Mouse (Mus musculus) limb, embryonic 11.5 days (tissue): Measurements from ENCODE around the gene Tmem128. TPM values are rescaled to one million over a fixed set of nuclear protein-coding genes. Genes with fewer than 3 reads are reported as not detected.

Experiments used
- ATAC-seq: fragments of 200-750 bp; cut with Nextera tagmentation; 2 replicates; pipeline ENCODE4 v1.8.0; 2017; ENCODE audit warnings: low read depth; ENCODE audit not compliant: insufficient number of reproducible peaks, low FRiP score, low TSS enrichment
- DNase-seq: peaks from one replicate; pipeline ENCODE4 v3.0.0-alpha.2; 2015; ENCODE audit warnings: low spot score
- H3K27ac ChIP-seq: fragments of 300-500 bp; sonication (generic); replicated peaks from 2 replicates; pipeline ENCODE4 v1.5.1; 2014; ENCODE audit warnings: low read depth, mild to moderate bottlenecking, low read length
- H3K27me3 ChIP-seq: fragments of 300-500 bp; sonication (generic); 2 replicates; pipeline ENCODE4 v1.6.1; 2014; ENCODE audit warnings: mild to moderate bottlenecking, low read length, mixed read lengths; ENCODE audit not compliant: control insufficient read depth, insufficient read depth
- H3K36me3 ChIP-seq: fragments of 300-500 bp; sonication (generic); 2 replicates; pipeline ENCODE4 v1.6.1; 2014; ENCODE audit warnings: mild to moderate bottlenecking, low read length, moderate library complexity, mixed read lengths; ENCODE audit not compliant: control insufficient read depth, insufficient read depth
- H3K4me1 ChIP-seq: fragments of 300-500 bp; sonication (generic); 2 replicates; pipeline ENCODE4 v1.6.1; 2014; ENCODE audit warnings: low read length, mixed read lengths; ENCODE audit not compliant: control insufficient read depth, insufficient read depth
- H3K4me2 ChIP-seq: fragments of 300-500 bp; sonication (generic); 2 replicates; pipeline ENCODE4 v1.6.1; 2014; ENCODE audit warnings: low read depth, mild to moderate bottlenecking, moderate library complexity; ENCODE audit not compliant: severe bottlenecking
- H3K4me3 ChIP-seq: fragments of 300-500 bp; sonication (generic); 2 replicates; pipeline ENCODE4 v1.5.1; 2014; ENCODE audit warnings: low read depth, low read length
- H3K9ac ChIP-seq: fragments of 300-500 bp; sonication (generic); 2 replicates; pipeline ENCODE4 v1.6.1; 2014; ENCODE audit warnings: mild to moderate bottlenecking, low read length
- H3K9me3 ChIP-seq: fragments of 300-500 bp; sonication (generic); 2 replicates; pipeline ENCODE4 v1.6.1; 2016; ENCODE audit warnings: low read length; ENCODE audit not compliant: control insufficient read depth
- WGBS: fragments of 180-500 bp; shearing (Covaris S2); extraction: QIAGEN DNeasy Blood & Tissue Kit; methylation state at CpG from one replicate; pipeline ENCODE4 v1.1.7; 2014; 5-methylcytosine and 5-hydroxymethylcytosine counted together
- polyA plus RNA-seq: library from polyadenylated mRNA; unstranded; fragments of >200 nt; fragmentation: Nextera tagmentation; extraction: Ambion mirVana; gene quantifications from 2 replicates; pipeline ENCODE4 v1.2.1, GENCODE M21; 2014

Gene Tmem128
- polyA plus RNA-seq: 74.2 and 79.9 TPM in 2 replicates

GRCm38 (mm10) chr5:38260107-38260682 lies at the start of gene Tmem128:
Gene Tmem128, plus strand, starts transcription at chr5:38260185.
- peak within 1 kb of the TSS; percentile 88 for H3K4me2 ChIP-seq
- H3K4me3 ChIP-seq: peak within 1 kb of the TSS; percentile 82
- peak within 1 kb of the TSS; percentile 83 for H3K9ac ChIP-seq
- peak; percentile 75 for DNase-seq
- H3K36me3 ChIP-seq: peaks cover 12% of the 10 kb centered on the region; the same call in 1 of the 2 replicates
- H3K27me3 ChIP-seq: no peaks in the 10 kb centered on the region
- peaks cover 3% of the 10 kb centered on the region; the same call in 1 of the 2 replicates for H3K4me1 ChIP-seq
- no peak for ATAC-seq
- WGBS: under 1% methylated on average over 40 of the region's 40 CpGs
- H3K9me3 ChIP-seq: no peaks in the 10 kb centered on the region
- H3K27ac ChIP-seq: peak within 1 kb of the TSS; percentile 76

GRCm38 (mm10) chr5:38211691-38212090 lies 48.3 kb upstream of the Tmem128 start:
- Histone ChIP-seq H3K9me3 (no peaks in the 10 kb centered on the region), H3K27ac (no peak overlapping the region), H3K27me3 (no peaks in the 10 kb centered on the region), H3K4me1 (no peaks in the 10 kb centered on the region), H3K36me3 (peaks cover 4% of the 10 kb centered on the region), H3K4me2 (no peak overlapping the region), H3K9ac (no peak overlapping the region), H3K4me3 (no peak overlapping the region)
- 87% methylated on average over 8 of the region's 8 CpGs for WGBS
- ATAC-seq (no peak), DNase-seq (no peak)

- H3K4me1 ChIP-seq: no peaks in the 10 kb centered on the region
- DNase-seq (no peak), ATAC-seq (no peak)
- no peak overlapping the region for H3K9ac ChIP-seq
- no peaks in the 10 kb centered on the region for H3K9me3 ChIP-seq
- peaks cover 4% of the 10 kb centered on the region for H3K36me3 ChIP-seq
- no peaks in the 10 kb centered on the region for H3K27me3 ChIP-seq
- 63% methylated on average over 6 of the region's 6 CpGs for WGBS
- H3K4me2 ChIP-seq: no peak overlapping the region
- no peak overlapping the region for H3K4me3 ChIP-seq
- H3K27ac ChIP-seq: no peak overlapping the region
These were observed 47.0 kb upstream of the Tmem128 start for GRCm38 (mm10) chr5:38213009-38213408.

GRCm38 (mm10) chr5:38219771-38220307 lies 40.1 kb upstream of the Tmem128 start:
- H3K27me3 ChIP-seq: no peaks in the 10 kb centered on the region
- no peak for DNase-seq
- H3K9me3 ChIP-seq: no peaks in the 10 kb centered on the region
- peak overlapping the region; percentile 75 for H3K9ac ChIP-seq
- under 1% methylated on average over 35 of the region's 35 CpGs for whole genome bisulfite sequencing
- H3K36me3 ChIP-seq: 0 out of 2 replicates have a peak, but pooled peaks cover 2% of the 10 kb centered on the region
- peak overlapping the region; percentile 96 for H3K4me3 ChIP-seq
- peaks cover 9% of the 10 kb centered on the region; the same call in 1 of the 2 replicates for H3K4me1 ChIP-seq
- peak; percentile 73 for ATAC-seq
- H3K4me2 ChIP-seq: peak overlapping the region; percentile 81
- H3K27ac ChIP-seq: no peak overlapping the region

- peak within 1 kb of the TSS; percentile 96 for H3K4me3 ChIP-seq
- H3K9me3 ChIP-seq: no peaks in the 10 kb centered on the region
- ATAC-seq: peak; percentile 84
- H3K27me3 ChIP-seq: no peaks in the 10 kb centered on the region
- WGBS: under 1% methylated on average over 54 of the region's 55 CpGs
- H3K4me2 ChIP-seq: peak within 1 kb of the TSS; percentile 81
- H3K27ac ChIP-seq: no peak within 1 kb of the TSS
- H3K36me3 ChIP-seq: 0 out of 2 replicates have a peak, but pooled peaks cover 2% of the 10 kb centered on the region
- peaks cover 9% of the 10 kb centered on the region; the same call in 1 of the 2 replicates for H3K4me1 ChIP-seq
- peak within 1 kb of the TSS; percentile 75 for H3K9ac ChIP-seq
- DNase-seq: peak; percentile 95
These were observed 39.6 kb upstream of the Tmem128 start, which contains the start of the genes Zbtb49 and Lyar for GRCm38 (mm10) chr5:38220328-38220912. Gene Zbtb49, minus strand, starts transcription at chr5:38220457. Gene Lyar, plus strand, starts transcription at chr5:38220470.

GRCm38 (mm10) chr5:38235422-38235821 lies 24.6 kb upstream of the Tmem128 start:
- no peak overlapping the region for H3K4me2 ChIP-seq
- H3K9me3 ChIP-seq: no peaks in the 10 kb centered on the region
- H3K9ac ChIP-seq: no peak overlapping the region
- 75% methylated on average over 4 of the region's 4 CpGs for WGBS
- H3K27me3 ChIP-seq: no peaks in the 10 kb centered on the region
- H3K27ac ChIP-seq: no peak overlapping the region
- no peaks in the 10 kb centered on the region for H3K4me1 ChIP-seq
- no peak for ATAC-seq
- DNase-seq: peak; percentile 78
- H3K4me3 ChIP-seq: no peak overlapping the region
- peaks cover 12% of the 10 kb centered on the region for H3K36me3 ChIP-seq

- H3K9me3 ChIP-seq: no peaks in the 10 kb centered on the region
- peaks cover 8% of the 10 kb centered on the region for H3K36me3 ChIP-seq
- no peak overlapping the region for H3K4me2 ChIP-seq
- ATAC-seq: no peak
- no peaks in the 10 kb centered on the region for H3K27me3 ChIP-seq
- H3K4me1 ChIP-seq: no peaks in the 10 kb centered on the region
- H3K9ac ChIP-seq: no peak overlapping the region
- H3K4me3 ChIP-seq: no peak overlapping the region
- no peak overlapping the region for H3K27ac ChIP-seq
- no peak for DNase-seq
- WGBS: 91% methylated on average over 2 of the region's 2 CpGs
These were observed 23.4 kb upstream of the Tmem128 start for GRCm38 (mm10) chr5:38236627-38237026.

GRCm38 (mm10) chr5:38240727-38241472 lies 19.1 kb upstream of the Tmem128 start:
- no peak overlapping the region for H3K27ac ChIP-seq

More at GRCm38 (mm10) chr5:38240727-38241472, 19.1 kb upstream of the Tmem128 start:
- Histone ChIP-seq H3K9ac (no peak overlapping the region), H3K4me2 (no peak overlapping the region), H3K9me3 (no peaks in the 10 kb centered on the region), H3K36me3 (peaks cover 2% of the 10 kb centered on the region; the same call in 1 of the 2 replicates), H3K27me3 (no peaks in the 10 kb centered on the region), H3K4me1 (no peaks in the 10 kb centered on the region), H3K4me3 (no peak overlapping the region)
- DNase-seq (no peak), ATAC-seq (no peak)
- 61% methylated on average over 5 of the region's 5 CpGs for WGBS
